Mouse (Mus musculus): ENCODE measurements around the gene Ppp4c.

The Ppp4c gene

DNA sequence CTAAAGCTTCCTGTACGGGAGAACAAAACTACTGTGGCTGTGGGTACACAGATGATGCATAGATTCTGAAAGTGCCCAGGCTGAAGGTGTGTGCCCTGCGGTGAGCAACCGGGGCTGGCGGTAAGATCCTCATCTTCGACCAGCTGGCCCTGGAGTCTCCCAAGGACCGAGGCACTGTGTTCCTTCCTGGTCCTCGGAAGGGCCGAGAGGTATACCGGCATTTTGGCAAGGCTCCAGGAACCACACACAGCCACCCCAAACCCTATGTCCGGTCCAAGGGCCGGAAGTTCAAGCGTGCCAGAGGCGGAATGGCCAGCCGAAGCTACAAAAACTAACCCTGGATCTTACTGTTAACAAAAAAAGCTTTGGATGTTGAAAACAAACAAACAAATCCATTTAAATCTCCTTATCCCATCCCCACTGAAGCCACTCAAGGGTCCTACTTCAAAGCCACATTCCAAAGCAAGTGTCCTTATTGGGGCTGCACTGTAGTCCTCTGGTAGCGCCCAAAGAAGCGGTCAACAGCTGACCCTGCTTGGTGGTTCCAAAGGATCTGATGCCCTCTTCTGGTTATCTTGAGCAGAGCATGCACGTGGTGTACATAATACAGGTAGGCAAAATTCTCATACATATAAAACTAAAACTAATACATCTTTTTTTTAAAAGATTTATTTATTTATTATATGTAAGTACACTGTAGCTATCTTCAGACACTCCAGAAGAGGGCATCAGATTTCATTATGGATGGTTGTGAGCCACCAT is 42.5 kb downstream of the Ppp4c start:
- no peak for DNase-seq

DNA sequence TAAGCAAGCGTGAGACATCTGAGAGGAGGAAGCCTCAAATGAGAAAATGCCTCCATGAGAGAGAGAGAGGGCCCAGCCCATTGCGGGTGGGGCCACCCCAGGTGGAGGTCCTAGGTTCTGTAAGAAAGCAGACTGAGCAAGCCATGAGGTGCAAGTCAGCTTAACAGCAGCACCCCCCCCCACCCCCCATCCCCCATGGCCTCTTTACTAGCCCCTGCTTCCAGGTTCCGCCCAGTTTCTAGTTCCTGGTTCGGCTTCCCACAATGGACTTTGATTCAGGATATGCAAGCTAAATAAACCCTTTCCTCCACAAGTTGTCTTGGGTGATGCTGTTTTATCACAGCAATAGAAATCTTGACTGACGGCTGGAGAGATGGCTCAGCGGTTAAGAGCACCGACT is 43.5 kb downstream of the Ppp4c start:
- DNase-seq: no peak

GRCm38 (mm10) chr7:126746798-126747197 is 45.5 kb downstream of the Ppp4c start:
- DNase-seq: no peak

DNA sequence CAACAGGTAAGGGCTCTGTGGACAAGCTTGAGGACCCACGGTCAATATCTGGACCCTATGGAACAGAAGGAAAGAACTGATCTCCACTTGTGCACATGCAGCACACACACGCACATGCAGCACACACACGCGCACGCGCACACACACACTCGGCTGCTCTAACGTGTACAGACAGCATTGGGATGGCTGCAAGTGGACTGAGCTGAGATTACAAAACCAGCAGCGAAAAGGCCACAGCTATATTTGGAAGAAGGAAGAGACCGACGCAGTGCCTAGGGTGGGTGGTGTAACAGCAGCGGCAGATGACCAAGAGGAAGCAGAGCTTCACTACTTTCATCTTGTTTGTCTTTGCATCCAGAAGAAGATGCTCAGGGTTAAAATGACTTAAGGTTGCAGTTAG is 46.2 kb downstream of the Ppp4c start:
- DNase-seq: no peak

DNA sequence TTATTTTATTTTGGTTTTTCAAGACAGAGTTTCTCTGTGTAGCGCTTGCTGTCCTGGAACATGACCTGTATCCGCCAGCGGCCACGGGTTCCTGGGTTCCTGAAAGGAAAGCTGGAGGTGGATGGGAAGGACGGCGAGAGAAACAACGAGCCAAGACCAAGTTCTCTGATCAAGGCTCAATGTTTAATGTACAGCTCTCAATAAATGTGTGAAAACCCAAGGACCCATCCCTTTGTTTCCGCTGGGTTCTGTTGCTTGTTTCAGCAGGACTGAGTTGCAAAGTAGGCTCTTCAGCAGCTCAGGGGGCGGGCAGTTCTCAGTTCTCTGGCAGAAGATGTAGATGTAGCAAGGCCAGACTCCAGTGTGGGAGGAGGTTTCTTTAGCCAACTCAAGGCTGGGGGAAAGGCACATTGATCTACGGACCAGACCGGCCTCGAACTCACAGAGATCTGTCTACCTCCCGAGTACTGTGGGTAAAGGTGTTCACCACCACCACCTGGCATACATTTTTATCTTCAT is 50.3 kb downstream of the Ppp4c start:
- DNase-seq: no peak

GRCm38 (mm10) chr7:126741452-126741851 is 50.8 kb downstream of the Ppp4c start:
- DNase-seq: no peak

- DNase-seq: no peak
Measured at GRCm38 (mm10) chr7:126740977-126741376, 51.3 kb downstream of the Ppp4c start.

- DNase-seq: no peak
Measured at GRCm38 (mm10) chr7:126740132-126740735, 52.1 kb downstream of the Ppp4c start.

DNA sequence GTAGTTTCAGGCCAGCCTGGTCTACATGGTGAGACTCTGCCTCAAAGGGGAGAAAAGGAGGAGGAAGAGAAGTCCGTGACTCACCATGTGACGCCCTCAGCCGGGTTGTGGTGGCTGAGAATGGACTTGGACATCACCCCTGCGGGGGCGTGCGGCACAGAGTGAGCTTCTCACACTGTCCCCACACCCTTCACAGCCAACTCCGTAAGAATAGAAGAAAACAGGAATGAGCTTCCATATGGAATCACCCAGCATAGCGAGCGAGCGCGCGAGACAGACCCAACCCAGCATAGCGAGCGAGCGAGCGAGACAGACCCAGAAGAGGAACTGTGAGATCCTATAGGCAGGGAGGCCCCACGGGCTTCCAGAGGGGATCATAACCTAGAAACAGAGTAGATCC is 52.7 kb downstream of the Ppp4c start:
- no peak for DNase-seq

GRCm38 (mm10) chr7:126736122-126736521 is 56.2 kb downstream of the Ppp4c start:
- no peak for DNase-seq
